ENCODE assay signal across 28 mouse cellular contexts in genomic region chr10:120133697-120134096, GRCm38 (mm10). TPM values are rescaled to one million over a fixed set of nuclear protein-coding genes. Genes with fewer than 3 reads are reported as not detected.
DNase-seq lines count a peak whose midpoint lies in the region; ATAC-seq and TF ChIP-seq lines count a peak whose summit lies in the region.
"Had no signal": no experiment of that assay in that cellular context is flagged by ENCODE, and none has a peak within 500 bp of the region (broad histone marks: within the 10 kb centered on the region; RNA-seq: fewer than 3 reads in every experiment).

No protein-coding gene starts in this region.

- H3K4me1 ChIP-seq in forebrain, embryonic 16.5 days (replicated peaks; ENCODE audit: control insufficient read depth, insufficient read depth, low read length), result peaks cover 6% of the 10 kb centered on the region
- no peaks in the 10 kb centered on the region; the same call in 1 of the 2 replicates for H3K4me1 ChIP-seq in forebrain, embryonic 12.5 days
- H3K4me1 ChIP-seq in lung, embryonic 14.5 days (ENCODE audit: insufficient read depth), result no peaks in the 10 kb centered on the region
- H3K4me1 ChIP-seq: embryonic facial prominence, embryonic 15.5 days; heart, embryonic 10.5 days; hindbrain, embryonic 12.5 days; intestine, embryonic 15.5 days; stomach, embryonic 15.5 days had no signal

- no peak overlapping the region for H3K4me3 ChIP-seq in forebrain, embryonic 16.5 days (replicated peaks; ENCODE audit: low read length)
- H3K4me3 ChIP-seq in forebrain, embryonic 12.5 days (replicated peaks), result no peak overlapping the region
- no peak overlapping the region for H3K4me3 ChIP-seq in lung, embryonic 14.5 days (ENCODE audit: low read depth, low read length)
- H3K4me3 ChIP-seq: embryonic facial prominence, embryonic 15.5 days; heart, embryonic 10.5 days; hindbrain, embryonic 12.5 days; intestine, embryonic 15.5 days; liver, embryonic 12.5 days; stomach, embryonic 15.5 days had no signal

- H3K4me2 ChIP-seq in forebrain, embryonic 16.5 days (ENCODE audit: low read length), result no peak overlapping the region
- H3K4me2 ChIP-seq in forebrain, embryonic 12.5 days, result no peak overlapping the region
- no peak overlapping the region for H3K4me2 ChIP-seq in lung, embryonic 14.5 days
- H3K4me2 ChIP-seq: embryonic facial prominence, embryonic 15.5 days; hindbrain, embryonic 12.5 days; intestine, embryonic 15.5 days; liver, embryonic 12.5 days; stomach, embryonic 15.5 days had no signal

- no peak overlapping the region for H3K9ac ChIP-seq in forebrain, embryonic 16.5 days (replicated peaks; ENCODE audit: low read depth, low read length)
- H3K9ac ChIP-seq in forebrain, embryonic 12.5 days, result no peak overlapping the region
- no peak overlapping the region for H3K9ac ChIP-seq in lung, embryonic 14.5 days
- H3K9ac ChIP-seq: embryonic facial prominence, embryonic 15.5 days; hindbrain, embryonic 12.5 days; intestine, embryonic 15.5 days; liver, embryonic 12.5 days; liver, postnatal 0 days; stomach, embryonic 15.5 days had no signal

- H3K36me3 ChIP-seq in forebrain, embryonic 16.5 days (ENCODE audit: control insufficient read depth, insufficient read depth), result no peaks in the 10 kb centered on the region
- no peaks in the 10 kb centered on the region for H3K36me3 ChIP-seq in forebrain, embryonic 12.5 days (replicated peaks)
- H3K36me3 ChIP-seq in lung, embryonic 14.5 days (ENCODE audit: insufficient read depth), result no peaks in the 10 kb centered on the region
- H3K36me3 ChIP-seq: embryonic facial prominence, embryonic 15.5 days; heart, embryonic 10.5 days; hindbrain, embryonic 12.5 days; intestine, embryonic 15.5 days; liver, embryonic 12.5 days; stomach, embryonic 15.5 days had no signal

- no peak overlapping the region for H3K27ac ChIP-seq in forebrain, embryonic 16.5 days (ENCODE audit: low read length)
- H3K27ac ChIP-seq in forebrain, embryonic 12.5 days, result no peak overlapping the region
- no peak overlapping the region for H3K27ac ChIP-seq in lung, embryonic 14.5 days (ENCODE audit: low read depth)
- H3K27ac ChIP-seq: embryonic facial prominence, embryonic 15.5 days; heart, embryonic 10.5 days; hindbrain, embryonic 12.5 days; hindbrain, postnatal 0 days; intestine, embryonic 15.5 days; kidney, postnatal 0 days; liver, embryonic 12.5 days; macrophage; stomach, embryonic 15.5 days had no signal

- ATAC-seq in forebrain, embryonic 16.5 days, result peak; percentile 68; the same call in 1 of the 2 replicates
- ATAC-seq in forebrain, embryonic 12.5 days (ENCODE audit: low FRiP score), result no peak
- ATAC-seq in lung, embryonic 14.5 days (ENCODE audit: insufficient read depth), result 0 out of 2 replicates have a peak, but pooled peaks have one; percentile 8
- ATAC-seq: activated CD4-positive, CD25-positive, alpha-beta regulatory T cell, adult 4 months; hindbrain, postnatal 0 days; intestine, embryonic 15.5 days; liver, embryonic 12.5 days; liver, postnatal 0 days; lung, postnatal 0 days had no signal

- DNase-seq in lung, embryonic 14.5 days, result no peak
- no peak for DNase-seq in lung, postnatal 25 days (ENCODE audit: low spot score)
- peak; percentile 35 for DNase-seq in MN1 (ENCODE audit: low spot score)
- DNase-seq in brain, embryonic 14.5 days (ENCODE audit: low read depth), result peak; percentile 49
- DNase-seq: adrenal gland, adult 2 months; adrenal gland, postnatal 36 days; B cell, adult 2 months; cerebellum, adult 9-10 months; gastrocnemius, postnatal 10 days; heart, postnatal 36 days; kidney, adult 2 months; layer of hippocampus, postnatal 36 days; liver, postnatal 0 days; midbrain, embryonic 14.5 days; right cerebral cortex, adult 18-20 months had no signal

- TF ChIP-seq CTCF in lung, embryonic 14.5 days (IDR thresholded peaks at IDR 0.05; ENCODE audit: low read depth), result no peak
- TF ChIP-seq CTCF in brain, embryonic 14.5 days (IDR thresholded peaks at IDR 0.05; ENCODE audit: borderline replicate concordance, extremely low read depth, insufficient read depth, insufficient read length), result no peak

- TF ChIP-seq POLR2A in brain, embryonic 14.5 days (IDR thresholded peaks at IDR 0.05; ENCODE audit: borderline replicate concordance, extremely low read depth, insufficient read depth, insufficient read length, poor library complexity, severe bottlenecking), result no peak

- no peaks in the 10 kb centered on the region for H3K9me3 ChIP-seq in forebrain, embryonic 16.5 days (ENCODE audit: control insufficient read depth, low read length)
- no peaks in the 10 kb centered on the region for H3K9me3 ChIP-seq in forebrain, embryonic 12.5 days
- H3K9me3 ChIP-seq in lung, embryonic 14.5 days (ENCODE audit: low read depth, low read length), result no peaks in the 10 kb centered on the region
- H3K9me3 ChIP-seq: embryonic facial prominence, embryonic 15.5 days; heart, embryonic 10.5 days; hindbrain, embryonic 12.5 days; intestine, embryonic 15.5 days; liver, embryonic 12.5 days; stomach, embryonic 15.5 days had no signal

- H3K27me3 ChIP-seq in forebrain, embryonic 16.5 days (replicated peaks; ENCODE audit: control insufficient read depth, insufficient read depth, low read length), result no peaks in the 10 kb centered on the region
- H3K27me3 ChIP-seq in forebrain, embryonic 12.5 days, result 0 out of 2 replicates have a peak, but pooled peaks cover 3% of the 10 kb centered on the region
- no peaks in the 10 kb centered on the region for H3K27me3 ChIP-seq in lung, embryonic 14.5 days (ENCODE audit: insufficient read depth, low read length)
- H3K27me3 ChIP-seq: hindbrain, embryonic 12.5 days; intestine, embryonic 15.5 days; stomach, embryonic 15.5 days had no signal

- WGBS in forebrain, embryonic 16.5 days, result 36% methylated on average over 11 of the region's 11 CpGs
- WGBS in forebrain, embryonic 12.5 days, result 68% methylated on average over 11 of the region's 11 CpGs
- 48% methylated on average over 11 of the region's 11 CpGs for WGBS in lung, embryonic 14.5 days

RNA-seq across cellular contexts. Expression of gene Helb, which starts 20.9 kb away (rescaled TPM):
- polyA plus RNA-seq in forebrain, embryonic 16.5 days (2015; fragmentation: Nextera tagmentation; extraction: Ambion mirVana), result 3.8 and 4.8 TPM in 2 replicates
- 5.2 and 6.0 TPM in 2 replicates for polyA plus RNA-seq in forebrain, embryonic 12.5 days (2016; fragmentation: Nextera tagmentation; extraction: Ambion mirVana)
- polyA plus RNA-seq in lung, embryonic 14.5 days (2014; fragmentation: Nextera tagmentation; extraction: Ambion mirVana), result 4.7 and 5.4 TPM in 2 replicates
- 3.6 and 4.7 TPM in 2 replicates for polyA plus RNA-seq in brain, embryonic 14.5 days (2012; rRNA removed)

Comparison
In these comparisons a context has a peak if more than half of its experiments do, and no peak if none do; other contexts are left out.
1. DNase-seq: peak in MN1 (single experiment) and brain, embryonic 14.5 days (single experiment); none in lung, embryonic 14.5 days (single experiment) and lung, postnatal 25 days (single experiment).